Mouse (Mus musculus) left cerebral cortex, postnatal 36 days (tissue): Measurements from ENCODE around the gene Fbxw11. TPM values are rescaled to one million over a fixed set of nuclear protein-coding genes. Genes with fewer than 3 reads are reported as not detected.

ENCODE experiments used
- DNase-seq, 2 experiments: peaks; one replicate each; pipeline ENCODE4 v3.0.0; 2021 to 2022; ENCODE audit warnings: low spot score in 2 of 2, mixed read lengths in 1 of 2
- intact Hi-C: fragments of 180-260 bp; cut with DNase I; formaldehyde crosslinking; loops from one replicate; pipeline ENCODE4 v1.15.1; 2025
- total RNA-seq, 2 experiments: library from RNA; stranded (reverse); gene quantifications; 2 replicates each; pipeline ENCODE4 v1.2.3; 2021

Gene Fbxw11
- total RNA-seq, 2 experiments from 2014 or later = 119 to 124 TPM

DNA sequence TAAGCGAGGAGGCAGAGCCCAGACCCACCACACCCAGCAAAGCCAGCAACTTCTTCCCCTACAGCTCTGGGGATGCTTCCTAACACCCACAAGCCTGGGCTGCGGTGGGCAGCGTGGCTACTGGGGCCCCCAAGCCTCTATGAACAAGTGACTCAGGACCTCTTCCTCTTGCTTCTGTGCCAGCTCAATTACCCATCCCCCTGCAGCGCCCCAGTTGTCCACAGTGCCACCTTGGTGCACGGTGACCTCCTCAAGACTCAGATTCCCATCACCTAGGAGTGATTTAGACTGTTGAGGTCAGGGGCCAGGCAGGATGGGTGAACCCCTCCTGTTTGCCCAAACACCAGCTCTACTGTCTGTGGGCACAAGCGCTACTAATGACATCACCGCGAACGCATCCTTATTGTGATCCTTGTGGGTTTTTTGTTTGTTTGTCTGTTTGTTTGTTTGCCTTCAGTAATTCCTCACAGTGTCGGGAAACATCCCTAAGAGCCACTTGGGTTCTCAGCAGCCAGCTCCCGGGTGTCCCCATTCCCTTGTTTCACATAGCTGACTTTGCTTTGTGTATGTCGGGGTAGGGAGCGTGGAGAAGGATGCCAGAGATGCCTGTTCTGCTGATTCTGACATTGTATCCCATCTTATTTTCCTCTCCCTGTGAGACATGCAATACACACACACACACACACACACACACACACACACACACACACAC, 19.9 kb upstream of the Fbxw11 start:
- intact Hi-C loops = loop anchor here (10.0 kb wide), 1 partner anchor 332 kb away; no protein-coding TSS in a partner anchor
- DNase-seq = no peak

DNA sequence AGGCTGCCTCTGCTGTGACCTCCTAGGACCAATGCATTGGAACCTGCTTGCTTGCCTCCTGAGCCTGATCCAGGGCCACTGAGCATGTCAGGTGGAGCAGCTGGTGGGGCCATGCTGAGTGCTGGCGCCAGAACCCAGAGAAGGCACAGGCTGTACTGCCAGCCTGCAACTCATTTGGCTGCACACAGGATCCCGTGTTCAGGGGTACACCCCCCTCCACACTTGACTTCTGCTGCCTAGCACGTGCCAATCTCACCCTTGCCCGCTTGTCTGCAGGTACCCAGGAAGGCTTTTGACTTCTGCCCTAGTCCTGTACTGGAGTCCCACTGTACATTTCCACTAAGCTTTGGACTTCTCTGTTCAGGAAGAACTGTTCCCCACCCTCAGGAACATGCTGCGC, 19.3 kb upstream of the Fbxw11 start:
- intact Hi-C loops = loop anchor here (10.0 kb wide), 1 partner anchor 332 kb away; no protein-coding TSS in a partner anchor
- no peak for DNase-seq

DNA sequence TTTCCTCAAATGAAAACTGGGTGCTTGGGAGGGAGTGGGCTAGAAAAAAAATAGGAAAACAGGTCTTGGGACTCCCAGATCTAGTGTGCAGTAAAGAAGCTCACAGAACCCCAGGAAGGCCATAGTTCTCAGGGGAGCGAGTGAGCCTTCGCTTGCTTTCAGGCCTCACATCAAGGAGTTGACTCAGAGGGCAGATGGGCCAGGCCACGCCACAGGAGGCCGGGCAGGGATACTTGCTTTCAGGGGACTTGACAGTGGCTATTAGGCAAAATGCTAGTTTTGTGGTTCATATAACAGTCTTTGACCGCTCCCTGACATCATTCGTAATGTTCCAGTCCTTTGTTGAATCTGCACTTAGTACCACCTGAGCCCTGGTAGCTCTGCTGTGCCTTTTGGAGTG, 18.6 kb upstream of the Fbxw11 start:
- DNase-seq = no peak
- intact Hi-C loops = loop anchor here (10.0 kb wide), 1 partner anchor 331 kb away; no protein-coding TSS in a partner anchor

DNA sequence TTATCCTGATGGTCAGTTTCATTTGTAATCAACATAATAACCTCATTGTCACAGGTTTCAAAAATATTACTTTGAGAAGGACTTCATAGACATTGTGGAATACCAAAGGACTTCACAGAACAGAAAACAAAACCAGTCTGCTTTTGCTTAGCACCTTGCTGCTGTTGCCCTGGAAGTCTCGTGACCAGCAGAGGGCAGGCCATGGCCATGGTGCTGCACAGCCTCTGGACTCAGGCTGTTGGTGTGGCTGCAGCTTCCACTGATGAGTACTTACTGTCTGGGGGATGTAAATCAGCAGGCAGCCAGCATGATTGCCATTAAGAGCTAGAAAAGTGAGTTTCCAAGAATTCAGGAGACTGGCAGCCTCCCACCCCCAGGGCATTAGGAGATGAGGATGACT, 16.8 kb upstream of the Fbxw11 start:
- DNase-seq = peak in 1 of 2 experiments; percentile 45
- intact Hi-C loops = loop anchor here (1.0 to 10.0 kb wide), 2 partner anchors 84 to 329 kb away; no protein-coding TSS in a partner anchor

DNA sequence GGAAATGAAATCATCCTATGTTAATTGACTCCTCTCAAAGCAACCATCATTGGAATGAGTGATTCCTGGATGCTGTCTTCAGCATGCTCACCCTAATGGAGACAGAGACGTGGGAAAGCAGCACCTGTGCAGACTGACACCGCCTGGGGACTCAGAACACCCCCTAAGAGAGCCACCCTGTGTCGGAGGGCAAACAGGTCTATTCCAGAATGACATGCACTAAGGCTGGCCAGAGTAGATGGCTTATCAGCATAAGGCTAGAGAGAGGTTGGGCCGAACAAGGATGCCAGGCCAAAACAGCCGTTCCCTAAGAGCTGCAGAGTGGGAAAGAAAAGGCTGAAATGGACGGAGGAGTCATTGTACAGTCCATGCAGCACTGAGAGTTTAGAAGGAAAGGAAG, 16.4 kb upstream of the Fbxw11 start:
- DNase-seq = no peak
- intact Hi-C loops = loop anchor here (10.0 kb wide), 1 partner anchor 329 kb away; no protein-coding TSS in a partner anchor

DNA sequence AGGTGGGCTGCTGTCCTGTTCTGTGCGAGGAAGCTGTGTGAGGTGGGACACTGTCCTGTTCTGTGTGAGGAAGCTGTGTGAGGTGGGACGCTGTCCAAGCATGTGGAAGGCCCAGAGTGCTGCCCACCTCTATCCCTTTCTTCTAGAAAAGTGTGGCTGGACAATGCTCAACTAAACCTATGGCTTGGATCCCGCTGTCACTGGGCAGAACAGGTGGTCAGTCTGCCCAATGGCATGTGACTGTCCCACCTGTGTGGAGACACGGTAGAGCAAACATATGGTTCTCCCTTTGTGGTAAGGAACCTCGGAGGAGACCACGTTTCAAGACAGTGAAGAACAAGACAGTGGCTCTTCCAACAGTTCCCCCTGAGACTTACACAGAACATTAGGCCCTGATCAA, 14.6 kb upstream of the Fbxw11 start:
- DNase-seq = no peak
- intact Hi-C loops = loop anchor here (10.0 kb wide), 1 partner anchor 327 kb away; no protein-coding TSS in a partner anchor

DNA sequence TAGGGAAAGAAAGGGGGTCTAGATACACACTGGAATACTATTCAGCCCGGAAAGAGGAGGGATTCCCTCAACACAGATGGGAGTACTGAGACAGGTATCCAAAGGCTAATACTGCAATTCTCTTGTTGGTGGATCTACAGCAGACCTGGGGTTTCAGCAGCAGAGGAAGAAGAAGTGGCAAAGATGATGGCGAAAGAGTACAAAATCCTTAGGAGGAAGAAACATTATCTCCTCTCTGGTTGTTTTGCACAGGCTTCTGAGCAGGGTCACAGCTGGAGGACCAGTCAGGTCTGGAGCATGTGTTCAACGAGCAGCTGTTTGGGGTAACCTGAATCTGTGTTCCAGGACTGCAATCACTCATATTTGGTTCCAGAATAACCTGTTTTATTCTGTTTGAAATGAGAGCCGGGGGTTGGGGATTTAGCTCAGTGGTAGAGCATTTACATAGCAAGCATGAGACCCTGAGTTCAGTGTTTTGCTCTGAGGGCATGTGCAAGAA, 12.8 kb upstream of the Fbxw11 start:
- intact Hi-C loops = loop anchor here (10.0 kb wide), 1 partner anchor 325 kb away; no protein-coding TSS in a partner anchor
- DNase-seq = no peak

DNA sequence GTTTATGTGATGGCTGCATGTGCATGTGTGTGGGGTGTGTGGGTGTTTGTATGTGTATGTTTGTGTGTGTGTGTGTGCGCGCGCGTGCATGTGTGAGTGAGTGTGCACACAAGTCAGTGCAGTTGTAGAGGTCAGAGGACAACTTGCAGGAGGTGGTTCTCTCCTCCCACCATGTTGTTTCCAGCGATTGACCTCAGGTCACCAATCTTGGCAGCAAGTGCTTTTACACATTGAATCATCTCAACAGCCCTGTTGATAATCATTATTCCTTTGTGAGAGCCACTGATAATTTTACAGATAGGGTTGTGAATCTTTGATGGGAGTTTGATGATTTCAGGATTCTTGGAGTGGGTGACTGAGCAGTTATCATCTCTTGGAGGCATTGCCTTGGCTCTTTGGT, 9.9 kb upstream of the Fbxw11 start:
- DNase-seq = no peak
- intact Hi-C loops = no loop called here

DNA sequence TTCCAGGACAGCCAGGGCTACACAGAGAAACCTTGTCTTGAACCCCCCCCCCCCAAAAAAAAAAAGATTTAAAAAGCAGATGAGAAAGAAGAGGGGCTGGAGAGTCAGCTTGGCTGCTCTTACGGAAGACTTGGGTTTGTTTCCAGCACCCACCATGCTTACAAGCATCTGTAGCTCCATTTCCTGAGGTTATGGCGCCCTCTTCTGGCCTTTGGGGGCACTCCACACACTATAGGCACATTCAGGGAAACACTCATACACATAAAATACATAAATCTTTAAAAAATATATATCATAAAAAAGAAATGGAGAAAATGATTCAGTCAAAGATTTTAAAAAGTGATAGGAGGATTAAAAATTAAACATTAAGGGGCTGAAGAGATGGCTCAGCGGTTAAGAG, 9.0 kb upstream of the Fbxw11 start:
- DNase-seq = no peak
- intact Hi-C loops = no loop called here

DNA sequence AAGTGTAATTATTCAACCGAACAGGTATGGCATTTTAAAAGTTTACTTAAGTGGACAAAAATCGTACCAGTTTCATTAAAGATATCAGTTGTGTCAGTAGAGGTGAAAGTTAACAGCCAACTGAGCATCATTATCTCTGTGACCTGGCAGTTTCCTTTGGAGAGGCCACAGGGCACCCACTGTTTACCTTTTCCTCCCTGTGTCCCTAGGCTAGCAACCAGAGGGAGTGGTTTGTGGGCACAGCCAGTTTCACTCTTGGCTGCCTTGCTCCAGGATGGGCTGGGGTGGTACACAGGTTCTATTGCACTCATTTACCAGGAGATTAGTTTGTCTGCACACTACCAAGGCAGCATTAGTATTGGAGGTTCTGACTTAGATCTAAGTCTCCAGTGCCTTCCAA, 8.4 kb upstream of the Fbxw11 start:
- DNase-seq = no peak
- intact Hi-C loops = no loop called here

DNA sequence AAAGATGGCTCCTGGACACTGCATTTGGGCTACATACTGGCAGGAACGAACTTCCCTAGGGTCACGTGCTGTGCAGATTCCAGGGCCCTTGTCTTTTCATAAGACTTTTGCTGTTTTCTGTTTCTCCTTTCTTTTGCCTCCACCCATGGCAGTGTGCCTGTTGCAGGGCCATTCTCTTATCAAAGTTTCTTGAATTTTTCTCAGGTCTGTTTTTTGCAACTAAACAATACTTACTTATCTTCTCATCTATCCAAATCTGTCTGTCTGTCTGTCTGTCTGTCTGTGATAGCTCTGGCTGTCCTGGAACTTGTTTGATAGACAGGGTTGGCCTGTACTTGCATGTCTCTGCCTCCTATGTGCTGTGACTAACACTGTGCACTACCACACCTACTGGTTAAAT, 7.7 kb upstream of the Fbxw11 start:
- no peak for DNase-seq
- intact Hi-C loops = no loop called here

DNA sequence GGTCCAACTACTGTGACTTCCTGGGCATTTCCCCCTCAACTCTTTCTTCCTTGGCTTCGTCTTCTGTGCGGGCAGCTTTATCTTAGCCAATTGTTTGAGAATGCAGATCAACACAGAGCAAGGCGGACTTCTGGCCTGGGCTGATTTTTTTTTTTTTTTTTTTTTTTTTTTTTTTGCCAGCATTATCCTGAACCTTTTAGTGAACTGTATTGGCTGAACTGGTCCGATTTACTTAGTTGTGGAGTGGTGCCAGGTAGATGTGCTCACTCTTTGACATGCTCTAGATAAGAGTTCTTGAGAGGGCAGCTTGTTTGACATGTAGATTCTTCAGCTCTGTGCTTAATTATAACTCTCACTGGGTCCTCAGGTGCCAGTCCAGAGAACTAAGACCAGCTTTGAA, 6.2 kb upstream of the Fbxw11 start:
- intact Hi-C loops = no loop called here

DNA sequence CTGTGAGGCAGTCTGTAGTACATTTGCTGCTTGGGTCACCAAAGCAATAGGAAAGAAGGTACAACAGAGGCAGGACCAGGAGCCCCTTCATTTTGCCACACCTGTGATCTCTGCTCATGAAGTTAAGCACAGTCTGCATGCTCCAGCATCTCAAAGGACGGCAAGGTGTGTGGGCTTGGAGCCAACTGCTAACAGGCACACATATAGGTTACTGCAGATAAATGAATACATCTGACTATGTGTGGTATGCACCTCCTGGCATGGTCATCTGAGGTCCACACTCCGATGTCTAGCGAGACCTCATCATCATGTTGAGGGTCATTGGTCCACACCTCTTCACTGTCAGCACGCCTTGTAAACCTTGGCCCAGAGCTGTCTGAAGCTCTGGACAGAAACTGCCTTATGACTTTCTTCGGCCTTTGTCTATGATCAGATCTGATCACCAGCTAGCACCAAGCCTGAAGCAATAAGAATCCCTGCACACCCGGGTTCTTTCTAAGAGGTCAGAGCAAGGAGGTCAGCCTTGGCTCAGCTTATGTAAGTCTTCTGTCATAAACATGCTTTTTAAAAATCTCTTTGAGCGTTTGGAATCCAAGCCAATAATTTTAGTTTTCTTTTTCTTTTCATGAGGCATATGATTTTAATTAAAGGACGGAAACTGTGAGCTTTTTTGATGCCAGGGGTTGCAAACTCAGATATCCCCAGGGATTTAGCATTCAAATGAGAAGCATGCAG, 3.8 kb upstream of the Fbxw11 start:
- DNase-seq = no peak
- intact Hi-C loops = no loop called here

More for the DNA sequence above, 6.2 kb upstream of the Fbxw11 start:
- DNase-seq = no peak

DNA sequence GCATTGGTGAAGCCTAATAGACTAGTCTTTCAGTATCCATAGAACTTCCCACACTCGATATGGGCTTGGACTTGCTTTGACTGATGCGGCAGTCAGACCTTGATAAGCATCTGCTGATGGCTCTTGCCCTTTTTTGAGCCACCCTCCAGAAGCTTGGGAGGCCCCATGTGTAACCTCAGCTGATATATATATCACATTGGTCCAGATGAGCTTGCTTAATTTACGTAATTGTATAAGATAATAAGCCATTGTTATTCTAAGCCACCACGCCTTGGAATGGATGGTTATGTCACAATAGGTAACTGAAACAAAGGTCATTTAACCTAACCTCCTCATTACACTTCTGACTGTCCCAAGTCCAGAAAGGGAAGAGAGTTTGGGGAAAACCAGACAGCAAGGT, 1.9 kb upstream of the Fbxw11 start:
- no peak for DNase-seq
- intact Hi-C loops = loop anchor here (5.0 to 10.0 kb wide), 3 partner anchors 52 to 504 kb away; partner anchors contain the start of gene Fgf18

DNA sequence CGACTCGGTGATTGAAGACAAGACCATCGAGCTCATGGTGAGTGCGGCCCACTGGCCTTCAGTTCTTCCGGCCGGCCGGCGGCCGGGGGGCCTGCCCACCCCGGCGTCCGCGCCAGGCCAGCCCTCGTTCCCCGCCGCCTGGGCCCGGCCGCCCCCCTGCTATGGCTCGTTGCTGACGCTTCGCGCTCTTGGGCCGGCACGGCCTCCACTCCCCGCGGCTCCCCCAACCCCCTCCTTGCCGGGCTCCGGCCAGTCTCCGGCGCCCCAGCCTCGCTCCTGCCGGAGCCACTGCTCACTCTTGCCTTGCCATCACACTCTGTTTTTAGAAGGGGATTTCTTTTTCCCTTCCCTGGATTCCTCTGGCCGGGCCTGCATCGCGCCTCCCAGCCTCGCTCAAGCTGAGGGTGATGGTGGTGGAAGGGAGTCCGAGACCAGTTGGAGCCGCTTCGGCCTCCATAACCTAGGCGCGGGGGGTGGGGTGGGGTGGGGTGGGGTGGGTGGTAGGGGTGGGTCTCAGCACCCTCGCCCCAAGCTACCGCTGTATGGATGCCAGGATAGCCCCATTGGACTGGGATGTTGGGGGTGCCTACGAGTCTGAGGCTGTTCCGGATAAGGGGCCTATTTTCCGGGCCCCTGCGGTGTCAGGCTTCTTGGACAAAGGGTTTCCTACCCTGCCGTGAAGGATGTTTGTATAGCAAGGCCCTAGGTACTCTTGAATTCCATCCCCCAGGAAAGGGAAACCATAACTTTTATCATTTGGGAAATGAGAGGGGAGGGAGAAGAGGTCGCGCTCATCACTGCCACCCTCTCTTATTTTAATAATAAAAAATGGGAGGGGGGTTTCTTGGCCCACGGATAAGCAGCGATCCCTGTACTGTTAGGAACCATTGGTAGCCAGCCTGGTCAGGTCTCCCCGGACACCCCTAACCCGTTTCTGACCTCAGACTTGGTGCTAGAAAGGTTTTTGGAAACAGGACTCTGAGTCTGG, 669 bp downstream of the Fbxw11 start:
- DNase-seq = peak in 1 of 2 experiments; percentile 66
- intact Hi-C loops = loop anchor here (5.0 to 10.0 kb wide), 3 partner anchors 49 to 502 kb away; partner anchors contain the start of gene Fgf18

DNA sequence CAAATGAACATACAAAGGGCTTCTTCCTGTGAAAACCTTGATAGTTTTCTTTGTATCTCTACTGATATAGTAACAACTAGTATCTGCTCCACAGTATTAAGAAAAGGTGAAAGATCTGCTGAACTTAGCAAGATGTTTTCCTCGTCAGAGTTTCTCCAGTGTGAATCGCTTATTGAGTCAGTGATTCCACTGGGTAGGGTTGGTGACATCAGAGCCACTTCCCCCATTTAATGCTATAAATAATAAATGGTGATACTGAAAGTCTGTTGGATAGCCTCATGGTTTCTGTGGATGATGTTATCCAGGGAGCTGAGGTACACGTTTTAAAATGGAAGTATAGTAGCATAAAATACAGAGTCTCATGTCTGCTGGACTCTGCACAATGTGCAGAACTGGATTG, 1.5 kb downstream of the Fbxw11 start:
- intact Hi-C loops = loop anchor here (5.0 to 10.0 kb wide), 3 partner anchors 48 to 501 kb away; partner anchors contain the start of gene Fgf18
- DNase-seq = no peak

DNA sequence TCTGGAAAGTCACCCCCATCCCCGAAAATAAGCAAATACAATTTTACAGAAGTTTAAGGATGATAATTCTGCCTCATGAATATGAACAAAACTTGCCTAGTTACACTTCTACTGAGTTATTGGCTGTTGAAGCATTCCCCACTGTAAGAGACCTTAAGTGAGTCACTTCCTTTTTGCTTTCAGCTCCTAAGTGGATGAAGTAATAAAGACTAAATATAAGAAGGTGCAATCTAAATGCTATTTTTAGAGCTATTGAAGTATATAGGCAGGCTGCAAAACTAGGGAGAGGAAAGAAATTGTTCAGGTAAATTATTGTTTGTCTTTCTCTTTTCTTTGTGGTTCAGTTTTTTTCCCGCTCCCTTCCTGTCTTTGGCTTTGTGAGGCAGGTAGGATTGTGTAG, 4.7 kb downstream of the Fbxw11 start:
- DNase-seq = no peak
- intact Hi-C loops = loop anchor here (10.0 kb wide), 1 partner anchor 498 kb away; the partner anchor contains the start of gene Fgf18

DNA sequence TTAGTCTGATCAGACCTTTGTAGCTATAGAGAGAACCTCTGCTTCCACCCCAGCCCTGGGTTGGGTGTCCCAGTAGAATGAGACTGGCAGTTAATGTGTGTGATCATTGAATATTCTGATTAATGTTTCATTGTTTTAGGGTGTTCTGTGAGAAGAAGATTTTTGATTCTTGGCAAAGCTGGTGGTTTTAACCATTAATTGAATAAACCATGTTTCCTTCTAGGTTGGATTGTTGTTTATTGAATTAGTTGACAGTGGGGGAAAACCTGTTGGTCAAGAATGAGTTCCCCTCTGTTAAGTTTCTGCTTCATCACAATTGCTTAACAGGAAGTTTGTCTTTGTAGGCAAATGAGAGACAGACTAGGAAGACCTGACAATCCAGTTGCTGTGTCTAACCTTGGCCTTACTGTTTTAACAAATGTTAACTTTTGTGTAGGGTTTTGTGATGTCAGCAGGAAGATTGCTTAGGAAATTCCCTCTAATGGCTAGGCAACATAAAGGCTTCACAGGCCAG, 7.8 kb downstream of the Fbxw11 start:
- DNase-seq = no peak
- intact Hi-C loops = no loop called here
